Mouse (Mus musculus): ENCODE measurements at regions not wholly inside any gene's neighbourhood (a gene's known extent, or its start where the extent isn't known, plus 50 kb on each side); places are given as distances from the start of the nearest gene placed in this dataset.
A peak's percentile ranks its signal among the peaks of the same experiment; 100 is the strongest.
"Not testable (repeated sequence)": the region's sequence is repeated elsewhere in the genome, so short reads cannot be mapped to it uniquely, and the experiment has no call there.

DNA sequence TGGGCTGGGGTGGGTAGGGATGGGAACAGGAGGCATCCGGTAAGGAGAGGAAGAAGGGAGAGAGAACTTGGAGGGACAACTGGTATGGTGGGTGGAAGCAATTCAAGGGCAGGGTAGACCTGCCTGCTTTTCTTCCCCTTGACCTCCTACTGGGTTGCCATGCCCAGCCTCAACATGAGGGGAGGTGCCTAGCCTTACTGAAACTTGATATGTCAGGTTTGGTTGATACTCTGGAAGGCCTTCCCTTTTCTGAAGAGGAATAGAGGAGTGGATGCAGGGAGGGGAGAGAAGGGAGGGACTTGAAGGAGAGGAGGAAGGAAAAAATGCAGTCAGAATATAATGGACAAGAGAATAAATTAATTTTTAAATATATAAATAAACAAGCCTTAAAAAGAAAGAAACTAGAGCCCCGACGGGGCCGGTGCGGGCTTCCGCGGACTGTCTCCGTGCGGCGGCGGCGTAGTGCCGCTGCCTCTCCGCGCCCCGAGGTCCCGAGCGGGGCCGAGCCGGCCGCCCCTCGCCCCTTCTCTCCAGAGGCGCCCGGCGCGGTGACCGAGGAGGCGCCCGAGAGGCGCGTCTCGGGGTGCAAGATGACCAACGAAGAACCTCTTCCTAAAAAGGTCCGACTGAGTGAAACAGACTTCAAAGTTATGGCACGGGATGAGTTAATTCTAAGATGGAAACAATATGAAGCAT lies 265.2 kb upstream of the Cdh4 start:
- 0 out of 2 replicates have a peak, but pooled peaks have one; percentile 52 for ATAC-seq (ENCODE audit: low FRiP score, low read depth)
- H3K27ac ChIP-seq (replicated peaks); H3K36me3 ChIP-seq; H3K9me3 ChIP-seq; H3K4me1 ChIP-seq; H3K9ac ChIP-seq (replicated peaks): not testable (repeated sequence)
- 3% methylated on average over 34 of the region's 35 CpGs for WGBS
- Histone ChIP-seq H3K4me2 (replicated peaks) (peak overlapping the region; percentile 40), H3K27me3 (peaks cover 19% of the 10 kb centered on the region), H3K4me3 (0 out of 2 replicates have a peak overlapping the region, but pooled peaks have one; percentile 13)

DNA sequence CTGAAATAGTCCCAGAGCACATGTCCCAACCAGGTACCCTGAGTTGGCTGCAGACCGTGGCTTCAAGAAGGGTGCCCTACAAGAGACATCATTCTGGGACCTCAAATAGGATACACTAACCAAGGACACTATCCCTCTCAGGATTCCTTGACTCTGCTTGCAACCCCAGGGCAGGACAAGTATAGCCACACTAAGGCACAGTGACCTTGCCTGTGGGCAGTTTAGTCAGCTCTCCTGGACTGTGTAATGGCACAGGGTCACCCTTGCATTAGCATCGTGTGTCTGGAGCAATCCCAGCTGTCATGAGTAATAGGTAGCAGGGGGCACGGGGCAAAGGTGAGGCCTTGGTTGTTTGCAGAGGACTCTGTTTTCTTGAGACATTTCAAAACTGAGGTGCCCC lies 260.9 kb upstream of the Cdh4 start:
- H3K27ac ChIP-seq (replicated peaks), result no peak overlapping the region
- H3K4me3 ChIP-seq, result no peak overlapping the region
- H3K4me2 ChIP-seq (replicated peaks), result no peak overlapping the region
- H3K9me3 ChIP-seq, result no peaks in the 10 kb centered on the region
- H3K36me3 ChIP-seq, result no peaks in the 10 kb centered on the region
- no peak overlapping the region for H3K9ac ChIP-seq (replicated peaks)
- no peak for ATAC-seq (ENCODE audit: low FRiP score, low read depth)
- 65% methylated on average over 3 of the region's 3 CpGs for WGBS
- H3K27me3 ChIP-seq, result peaks cover 13% of the 10 kb centered on the region
- H3K4me1 ChIP-seq, result no peaks in the 10 kb centered on the region

DNA sequence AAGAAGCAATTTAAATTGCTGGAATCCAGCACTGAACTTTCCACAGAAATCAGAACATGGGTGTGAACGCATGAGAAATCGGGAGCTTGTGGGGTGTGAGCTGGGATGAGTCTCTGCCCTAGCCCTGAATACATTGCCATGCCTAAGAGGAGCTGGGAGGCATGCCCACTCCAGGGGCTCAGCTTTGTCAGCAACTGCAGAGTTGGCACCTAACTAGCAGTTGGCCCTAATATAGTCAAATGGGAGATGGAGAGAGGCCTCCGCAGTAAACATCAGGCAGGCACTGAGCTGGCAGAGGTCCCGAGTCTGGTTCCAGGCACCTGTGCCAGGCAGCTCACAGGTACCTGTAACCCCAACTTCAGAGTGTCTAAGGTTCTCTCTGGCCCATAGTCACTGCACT lies 260.1 kb upstream of the Cdh4 start:
- H3K4me3 ChIP-seq, result no peak overlapping the region
- H3K9ac ChIP-seq (replicated peaks), result no peak overlapping the region
- peaks cover 7% of the 10 kb centered on the region for H3K27me3 ChIP-seq
- H3K36me3 ChIP-seq, result no peaks in the 10 kb centered on the region
- H3K4me1 ChIP-seq, result no peaks in the 10 kb centered on the region
- no peak overlapping the region for H3K4me2 ChIP-seq (replicated peaks)
- H3K9me3 ChIP-seq, result no peaks in the 10 kb centered on the region
- WGBS, result 97% methylated on average over 4 of the region's 4 CpGs
- no peak for ATAC-seq (ENCODE audit: low FRiP score, low read depth)
- H3K27ac ChIP-seq (replicated peaks), result no peak overlapping the region

DNA sequence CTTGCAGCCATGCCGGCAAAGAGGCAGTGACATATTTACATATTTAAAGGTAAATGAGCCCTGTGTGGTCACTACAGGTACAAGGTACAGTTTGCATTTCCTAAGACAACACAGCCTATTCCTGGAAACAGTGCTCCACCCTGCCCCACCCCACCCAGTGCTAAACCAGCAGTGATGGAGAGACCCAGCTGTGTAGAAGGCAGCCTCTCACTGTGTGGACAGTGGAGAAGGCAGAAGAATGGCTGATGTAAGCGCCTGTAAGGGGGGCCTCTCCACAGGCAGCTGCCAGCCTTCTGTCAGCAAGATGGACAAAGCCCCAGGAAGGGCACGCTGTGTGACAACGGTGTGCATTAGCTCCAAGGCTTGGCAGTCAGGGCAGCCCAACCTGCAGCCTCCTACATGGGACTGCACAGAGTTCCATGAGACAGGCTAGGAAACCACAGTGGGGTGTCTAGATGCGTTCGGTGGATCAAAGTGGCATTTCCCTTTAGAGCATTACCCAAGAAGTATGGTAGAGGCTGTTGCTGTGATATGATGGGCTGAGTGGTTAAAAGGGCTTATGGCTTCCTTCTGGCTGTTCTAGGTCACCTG lies 249.2 kb upstream of the Cdh4 start:
- no peak overlapping the region for H3K9ac ChIP-seq (replicated peaks)
- H3K4me2 ChIP-seq (replicated peaks), result no peak overlapping the region
- H3K27me3 ChIP-seq, result peaks cover 5% of the 10 kb centered on the region; the same call in 1 of the 2 replicates
- H3K4me1 ChIP-seq, result peaks cover 6% of the 10 kb centered on the region
- H3K4me3 ChIP-seq, result no peak overlapping the region
- H3K36me3 ChIP-seq, result no peaks in the 10 kb centered on the region
- peak; percentile 30 for ATAC-seq (ENCODE audit: low FRiP score, low read depth)
- 61% methylated on average over 6 of the region's 6 CpGs for WGBS
- H3K27ac ChIP-seq (replicated peaks), result no peak overlapping the region
- no peaks in the 10 kb centered on the region for H3K9me3 ChIP-seq

DNA sequence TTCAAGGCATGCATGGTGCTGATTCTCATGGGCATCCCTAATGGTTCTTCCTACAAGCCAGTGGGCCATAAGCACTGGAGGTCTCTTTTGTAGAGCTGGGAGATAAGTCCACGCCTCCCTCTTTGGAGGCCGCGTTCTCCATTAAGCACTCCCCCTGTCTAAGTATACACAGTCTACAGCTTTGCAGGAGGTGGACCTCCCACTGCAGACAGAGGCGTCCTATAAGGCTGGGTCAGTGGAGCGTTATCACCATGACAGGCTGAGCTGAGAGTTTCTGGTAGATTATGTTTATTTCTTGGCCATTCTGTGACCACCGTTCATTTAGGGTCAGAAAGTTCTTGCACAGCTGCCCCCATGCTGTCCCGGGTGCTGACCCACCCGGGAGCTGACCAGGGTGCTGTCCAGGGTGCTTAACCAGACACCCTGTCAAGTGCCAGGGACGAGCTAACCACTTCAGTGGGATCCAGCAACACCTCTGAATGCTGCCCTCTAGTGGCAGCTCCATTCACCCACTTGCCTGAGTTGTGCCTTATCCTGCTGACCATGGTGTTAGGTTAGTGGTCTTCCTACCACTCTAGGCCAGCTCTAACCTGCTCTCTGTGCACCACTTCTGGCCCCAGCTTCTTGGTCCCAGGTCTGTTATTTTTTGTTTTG lies 248.6 kb upstream of the Cdh4 start:
- 34% methylated on average over 9 of the region's 9 CpGs for WGBS
- Histone ChIP-seq H3K9me3 (no peaks in the 10 kb centered on the region), H3K9ac (replicated peaks) (no peak overlapping the region), H3K27ac (replicated peaks) (no peak overlapping the region), H3K4me1 (peaks cover 6% of the 10 kb centered on the region), H3K4me2 (replicated peaks) (no peak overlapping the region), H3K27me3 (peaks cover 5% of the 10 kb centered on the region; the same call in 1 of the 2 replicates), H3K4me3 (no peak overlapping the region), H3K36me3 (no peaks in the 10 kb centered on the region)
- peak; percentile 62 for ATAC-seq (ENCODE audit: low FRiP score, low read depth)

DNA sequence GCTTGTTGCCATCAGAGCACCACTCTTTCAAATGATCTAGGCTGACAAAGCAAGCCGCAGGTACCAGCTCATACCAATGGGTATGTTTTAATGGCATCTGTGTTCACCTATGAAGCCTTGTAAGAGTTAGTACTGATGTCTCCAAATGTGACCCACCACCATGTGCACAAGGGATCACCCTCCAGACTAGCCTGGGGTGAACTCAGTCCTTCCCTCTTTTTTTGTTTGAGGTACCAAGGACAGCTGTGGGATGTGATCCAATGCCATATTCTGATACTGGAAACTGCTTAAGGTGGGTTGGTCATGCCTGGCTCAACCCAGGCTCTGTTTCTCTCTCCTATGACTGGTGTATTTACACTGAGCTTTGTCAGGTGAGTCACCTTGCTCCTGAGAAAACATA lies 244.8 kb upstream of the Cdh4 start:
- no peaks in the 10 kb centered on the region for H3K36me3 ChIP-seq

DNA sequence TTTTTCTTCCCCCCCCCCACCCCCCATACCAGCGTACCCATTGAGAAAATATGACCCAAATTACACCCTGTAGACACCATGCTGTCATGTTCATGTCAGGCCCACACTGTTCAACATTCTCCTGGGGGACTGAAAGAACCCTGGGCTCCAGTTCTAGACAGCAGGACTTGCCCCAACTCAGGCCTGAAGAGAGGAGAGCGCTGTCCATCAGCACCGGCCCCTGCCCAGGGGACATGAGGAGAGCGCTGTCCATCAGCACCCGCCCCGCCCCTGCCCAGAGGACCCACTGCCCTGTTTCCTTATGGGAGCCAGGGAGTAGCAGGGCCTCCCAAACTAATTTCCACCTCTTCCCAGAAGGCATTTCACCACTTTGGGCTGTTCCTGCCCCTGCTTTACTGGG lies 241.7 kb upstream of the Cdh4 start:
- Histone ChIP-seq H3K27me3 (peaks cover 5% of the 10 kb centered on the region), H3K9ac (replicated peaks) (no peak overlapping the region), H3K4me2 (replicated peaks) (no peak overlapping the region), H3K9me3 (no peaks in the 10 kb centered on the region), H3K36me3 (no peaks in the 10 kb centered on the region), H3K4me1 (no peaks in the 10 kb centered on the region), H3K27ac (replicated peaks) (no peak overlapping the region), H3K4me3 (no peak overlapping the region)
- 11% methylated on average over 6 of the region's 6 CpGs for WGBS
- ATAC-seq (ENCODE audit: low FRiP score, low read depth), result no peak

More for the DNA sequence above, 244.8 kb upstream of the Cdh4 start:
- ATAC-seq (ENCODE audit: low FRiP score, low read depth), result no peak
- H3K27me3 ChIP-seq, result peaks cover 10% of the 10 kb centered on the region
- H3K4me2 ChIP-seq (replicated peaks), result no peak overlapping the region
- 85% methylated on average over 1 of the region's 1 CpGs for WGBS
- H3K9me3 ChIP-seq, result no peaks in the 10 kb centered on the region
- H3K27ac ChIP-seq (replicated peaks), result no peak overlapping the region
- H3K4me1 ChIP-seq, result peaks cover 6% of the 10 kb centered on the region
- H3K4me3 ChIP-seq, result no peak overlapping the region
- no peak overlapping the region for H3K9ac ChIP-seq (replicated peaks)

DNA sequence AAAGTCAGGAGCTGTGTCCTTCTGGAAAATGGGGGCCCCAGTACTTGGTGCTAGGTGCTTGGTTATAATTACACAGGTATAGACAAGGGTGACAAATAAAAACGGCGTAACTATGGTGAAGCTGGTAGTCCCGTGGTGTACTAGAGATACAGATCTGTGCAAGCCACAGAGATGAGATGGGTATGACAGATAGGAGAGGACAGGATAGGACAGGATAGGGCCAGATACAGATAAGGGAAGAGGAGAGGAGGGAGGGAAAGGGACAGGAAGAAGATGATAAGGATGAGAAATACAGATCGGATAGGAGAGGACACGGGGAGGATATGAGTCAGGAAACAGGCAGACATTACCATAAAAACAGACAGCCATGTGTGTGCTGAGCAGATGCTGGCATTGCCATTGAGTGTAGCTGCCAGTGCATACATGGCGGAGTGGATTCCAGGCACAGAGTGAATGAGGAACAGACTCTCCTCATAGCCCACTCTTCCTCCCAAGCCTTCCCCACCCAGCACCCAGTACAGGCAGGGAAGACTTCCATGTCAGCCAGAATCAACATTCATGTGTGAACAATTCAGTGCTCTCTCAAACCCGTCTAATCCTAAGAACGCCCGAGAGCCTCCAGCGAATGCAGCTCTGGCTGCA lies 231.9 kb upstream of the Cdh4 start:
- Histone ChIP-seq H3K9ac (replicated peaks) (no peak overlapping the region), H3K9me3 (no peaks in the 10 kb centered on the region), H3K4me2 (replicated peaks) (no peak overlapping the region), H3K27ac (replicated peaks) (no peak overlapping the region), H3K4me1 (no peaks in the 10 kb centered on the region), H3K4me3 (no peak overlapping the region), H3K27me3 (peaks cover 4% of the 10 kb centered on the region; the same call in 1 of the 2 replicates), H3K36me3 (no peaks in the 10 kb centered on the region)
- ATAC-seq (ENCODE audit: low FRiP score, low read depth), result no peak
- WGBS, result 74% methylated on average over 10 of the region's 10 CpGs

DNA sequence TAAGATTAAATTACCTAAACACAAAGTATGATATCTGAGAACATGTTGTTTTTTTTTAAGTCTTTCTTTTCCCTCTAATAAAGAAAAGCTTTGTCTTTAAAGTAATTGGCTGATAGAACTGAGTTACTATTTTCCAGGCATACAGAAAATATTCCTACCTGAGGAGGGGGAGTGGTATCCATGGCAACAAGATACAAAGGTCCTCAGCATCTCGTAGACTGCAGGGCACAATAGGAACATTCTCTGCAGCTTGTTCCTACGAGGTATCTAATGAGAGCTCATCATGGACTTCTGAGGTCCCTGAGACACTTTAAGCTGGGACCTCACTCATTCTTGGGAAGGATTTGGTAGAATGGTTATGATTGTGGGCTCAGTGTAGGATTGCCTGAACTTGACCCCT lies 225.5 kb upstream of the Cdh4 start:
- Histone ChIP-seq H3K36me3 (no peaks in the 10 kb centered on the region), H3K27ac (replicated peaks) (no peak overlapping the region), H3K4me1 (no peaks in the 10 kb centered on the region), H3K9me3 (no peaks in the 10 kb centered on the region), H3K9ac (replicated peaks) (no peak overlapping the region), H3K4me3 (no peak overlapping the region), H3K27me3 (no peaks in the 10 kb centered on the region; the same call in 1 of the 2 replicates), H3K4me2 (replicated peaks) (no peak overlapping the region)
- no peak for ATAC-seq (ENCODE audit: low FRiP score, low read depth)
- WGBS, result 12% methylated on average over 2 of the region's 2 CpGs

DNA sequence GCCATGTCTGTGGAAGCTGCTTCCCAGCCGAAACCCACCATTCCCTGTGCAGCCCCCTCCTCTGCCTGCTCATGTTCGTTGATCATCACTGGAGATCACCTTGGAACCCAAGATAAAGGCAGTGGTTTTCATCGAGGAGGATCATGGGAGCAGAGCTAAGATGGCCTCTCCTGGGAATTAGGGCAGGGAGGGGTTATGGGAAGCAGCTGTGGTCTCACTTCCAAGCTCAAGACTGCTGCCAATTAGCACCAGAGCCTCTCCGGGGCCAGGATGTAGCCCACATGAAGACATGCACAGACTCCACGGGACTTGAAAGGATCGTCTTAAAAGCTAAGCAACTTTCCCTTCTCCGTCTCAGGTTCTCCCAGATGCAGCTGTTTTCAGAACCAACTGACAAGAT lies 214.1 kb upstream of the Cdh4 start:
- H3K27ac ChIP-seq (replicated peaks), result no peak overlapping the region
- H3K27me3 ChIP-seq, result no peaks in the 10 kb centered on the region
- H3K36me3 ChIP-seq, result no peaks in the 10 kb centered on the region
- H3K4me2 ChIP-seq (replicated peaks), result no peak overlapping the region
- 74% methylated on average over 7 of the region's 7 CpGs for WGBS
- 0 out of 2 replicates have a peak, but pooled peaks cover 3% of the 10 kb centered on the region for H3K4me1 ChIP-seq
- H3K4me3 ChIP-seq, result no peak overlapping the region
- H3K9me3 ChIP-seq, result no peaks in the 10 kb centered on the region
- H3K9ac ChIP-seq (replicated peaks), result no peak overlapping the region
- ATAC-seq (ENCODE audit: low FRiP score, low read depth), result no peak

DNA sequence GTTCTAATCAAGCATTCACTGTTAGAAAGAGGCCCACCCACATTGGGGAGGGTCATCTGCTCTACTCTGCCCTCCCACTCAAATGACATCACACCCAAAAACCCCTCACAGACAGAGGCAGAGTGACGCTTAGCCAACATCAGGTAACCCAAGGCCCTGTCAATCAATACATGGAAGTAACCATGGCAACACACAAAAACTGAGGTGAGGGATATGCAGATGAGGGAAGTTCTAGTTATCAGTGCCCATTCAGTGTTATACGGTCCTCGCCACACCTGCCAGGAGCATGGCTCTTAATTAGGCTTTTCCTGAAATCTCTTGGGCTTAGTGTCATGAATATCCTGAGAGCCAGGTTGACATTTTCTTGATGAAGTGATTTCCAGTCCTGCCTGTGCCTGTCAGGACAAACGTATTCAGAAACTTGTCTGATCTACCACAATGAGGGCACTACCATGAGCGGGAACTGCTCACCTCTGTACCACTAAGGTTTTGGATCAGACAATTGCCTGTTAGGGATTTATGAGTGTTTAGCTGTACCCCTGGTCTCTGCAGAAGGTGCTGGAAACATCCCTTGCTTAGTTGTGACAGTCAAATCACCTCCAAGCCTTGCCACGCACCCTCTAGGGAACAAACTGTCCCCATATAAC lies 210.4 kb upstream of the Cdh4 start:
- WGBS, result 75% methylated on average over 6 of the region's 6 CpGs
- no peaks in the 10 kb centered on the region for H3K27me3 ChIP-seq
- H3K4me3 ChIP-seq, result no peak overlapping the region
- ATAC-seq (ENCODE audit: low FRiP score, low read depth), result no peak
- no peak overlapping the region for H3K27ac ChIP-seq (replicated peaks)
- no peak overlapping the region for H3K9ac ChIP-seq (replicated peaks)
- no peak overlapping the region for H3K4me2 ChIP-seq (replicated peaks)
- 0 out of 2 replicates have a peak, but pooled peaks cover 3% of the 10 kb centered on the region for H3K4me1 ChIP-seq
- H3K9me3 ChIP-seq, result no peaks in the 10 kb centered on the region
- H3K36me3 ChIP-seq, result no peaks in the 10 kb centered on the region

DNA sequence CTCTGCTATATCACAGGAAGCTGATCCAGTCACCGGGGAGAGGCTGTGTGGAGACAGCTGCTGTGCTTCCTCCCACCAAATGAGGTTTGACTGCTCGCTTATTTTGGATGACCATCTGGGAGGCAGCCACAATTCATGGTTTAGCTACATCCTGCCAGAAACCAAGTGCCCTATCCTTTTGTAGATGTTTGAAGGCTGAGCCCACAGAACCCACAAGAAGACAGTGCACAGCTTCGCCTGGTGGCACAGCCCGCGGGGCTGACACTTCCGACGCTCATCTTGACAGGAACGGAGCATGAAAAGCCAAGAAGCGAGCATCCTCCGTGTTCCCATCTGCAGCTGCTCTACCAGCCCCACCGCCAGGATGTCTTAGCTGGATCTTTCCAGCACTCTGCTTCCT lies 204.1 kb upstream of the Cdh4 start:
- Histone ChIP-seq H3K4me2 (replicated peaks) (no peak overlapping the region), H3K4me1 (no peaks in the 10 kb centered on the region), H3K27me3 (no peaks in the 10 kb centered on the region), H3K9me3 (no peaks in the 10 kb centered on the region), H3K9ac (replicated peaks) (no peak overlapping the region), H3K27ac (replicated peaks) (no peak overlapping the region), H3K36me3 (no peaks in the 10 kb centered on the region), H3K4me3 (no peak overlapping the region)
- ATAC-seq (ENCODE audit: low FRiP score, low read depth), result no peak
- whole genome bisulfite sequencing, result 93% methylated on average over 11 of the region's 11 CpGs

Measured in midbrain, embryonic 12.5 days (tissue).